Mouse (Mus musculus): Measurements from ENCODE around the gene Stxbp5.

GRCm38 (mm10) chr10:9888655-9889054 is 12.2 kb downstream of the Stxbp5 start:
- TF ChIP-seq CTCF (IDR thresholded peaks at IDR 0.05; ENCODE audit: insufficient read depth, low read depth, low read length), result no peak
- no peak for TF ChIP-seq POLR2A (IDR thresholded peaks at IDR 0.05; ENCODE audit: insufficient read depth, low read depth, low read length)

Measured in olfactory bulb, adult 2 months (tissue).